Mouse (Mus musculus) limb, embryonic 11.5 days (tissue): Measurements from ENCODE around the gene Banf2. TPM values are rescaled to one million over a fixed set of nuclear protein-coding genes. Genes with fewer than 3 reads are reported as not detected.

Experiments
- ATAC-seq: fragments of 200-750 bp; cut with Nextera tagmentation; 2 replicates; pipeline ENCODE4 v1.8.0; 2017; ENCODE audit warnings: low read depth; ENCODE audit not compliant: insufficient number of reproducible peaks, low FRiP score, low TSS enrichment
- DNase-seq: peaks from one replicate; pipeline ENCODE4 v3.0.0-alpha.2; 2015; ENCODE audit warnings: low spot score
- H3K27ac ChIP-seq: fragments of 300-500 bp; sonication (generic); replicated peaks from 2 replicates; pipeline ENCODE4 v1.5.1; 2014; ENCODE audit warnings: low read depth, mild to moderate bottlenecking, low read length
- H3K27me3 ChIP-seq: fragments of 300-500 bp; sonication (generic); 2 replicates; pipeline ENCODE4 v1.6.1; 2014; ENCODE audit warnings: mild to moderate bottlenecking, low read length, mixed read lengths; ENCODE audit not compliant: control insufficient read depth, insufficient read depth
- H3K36me3 ChIP-seq: fragments of 300-500 bp; sonication (generic); 2 replicates; pipeline ENCODE4 v1.6.1; 2014; ENCODE audit warnings: mild to moderate bottlenecking, low read length, moderate library complexity, mixed read lengths; ENCODE audit not compliant: control insufficient read depth, insufficient read depth
- H3K4me1 ChIP-seq: fragments of 300-500 bp; sonication (generic); 2 replicates; pipeline ENCODE4 v1.6.1; 2014; ENCODE audit warnings: low read length, mixed read lengths; ENCODE audit not compliant: control insufficient read depth, insufficient read depth
- H3K4me2 ChIP-seq: fragments of 300-500 bp; sonication (generic); 2 replicates; pipeline ENCODE4 v1.6.1; 2014; ENCODE audit warnings: low read depth, mild to moderate bottlenecking, moderate library complexity; ENCODE audit not compliant: severe bottlenecking
- H3K4me3 ChIP-seq: fragments of 300-500 bp; sonication (generic); 2 replicates; pipeline ENCODE4 v1.5.1; 2014; ENCODE audit warnings: low read depth, low read length
- H3K9ac ChIP-seq: fragments of 300-500 bp; sonication (generic); 2 replicates; pipeline ENCODE4 v1.6.1; 2014; ENCODE audit warnings: mild to moderate bottlenecking, low read length
- H3K9me3 ChIP-seq: fragments of 300-500 bp; sonication (generic); 2 replicates; pipeline ENCODE4 v1.6.1; 2016; ENCODE audit warnings: low read length; ENCODE audit not compliant: control insufficient read depth
- WGBS: fragments of 180-500 bp; shearing (Covaris S2); extraction: QIAGEN DNeasy Blood & Tissue Kit; methylation state at CpG from one replicate; pipeline ENCODE4 v1.1.7; 2014; 5-methylcytosine and 5-hydroxymethylcytosine counted together
- polyA plus RNA-seq: library from polyadenylated mRNA; unstranded; fragments of >200 nt; fragmentation: Nextera tagmentation; extraction: Ambion mirVana; gene quantifications from 2 replicates; pipeline ENCODE4 v1.2.1, GENCODE M21; 2014

Banf2 gene
- polyA plus RNA-seq, 1 experiment from 2014 or later = not detected

GRCm38 (mm10) chr2:144045756-144046560 is 13.1 kb downstream of the Banf2 start:
- no peak overlapping the region for H3K27ac ChIP-seq
- H3K4me2 ChIP-seq = no peak overlapping the region
- WGBS = 66% methylated on average over 5 of the region's 5 CpGs
- H3K36me3 ChIP-seq = no peaks in the 10 kb centered on the region
- DNase-seq (no peak), ATAC-seq (no peak)
- no peak overlapping the region for H3K9ac ChIP-seq
- H3K9me3 ChIP-seq = 0 out of 2 replicates have a peak, but pooled peaks cover 4% of the 10 kb centered on the region
- H3K27me3 ChIP-seq = no peaks in the 10 kb centered on the region
- H3K4me1 ChIP-seq = no peaks in the 10 kb centered on the region
- H3K4me3 ChIP-seq = no peak overlapping the region

- Histone ChIP-seq H3K9me3 (0 out of 2 replicates have a peak, but pooled peaks cover 4% of the 10 kb centered on the region), H3K4me3 (no peak overlapping the region), H3K36me3 (no peaks in the 10 kb centered on the region), H3K4me1 (no peaks in the 10 kb centered on the region), H3K27ac (no peak overlapping the region), H3K27me3 (no peaks in the 10 kb centered on the region), H3K9ac (no peak overlapping the region), H3K4me2 (no peak overlapping the region)
- WGBS = 76% methylated on average over 11 of the region's 11 CpGs
- DNase-seq = no peak
- ATAC-seq = no peak
These were observed 14.1 kb downstream of the Banf2 start for GRCm38 (mm10) chr2:144046916-144047315.

- no peak for DNase-seq
- no peak overlapping the region for H3K27ac ChIP-seq
- H3K36me3 ChIP-seq = no peaks in the 10 kb centered on the region
- WGBS = 81% methylated on average over 8 of the region's 8 CpGs
- H3K4me1 ChIP-seq = no peaks in the 10 kb centered on the region
- no peak overlapping the region for H3K4me3 ChIP-seq
- H3K9me3 ChIP-seq = no peaks in the 10 kb centered on the region
- no peak overlapping the region for H3K4me2 ChIP-seq
- ATAC-seq = no peak
- H3K9ac ChIP-seq = no peak overlapping the region
- H3K27me3 ChIP-seq = no peaks in the 10 kb centered on the region
These were observed 17.4 kb downstream of the Banf2 start for GRCm38 (mm10) chr2:144050146-144050680.

GRCm38 (mm10) chr2:144050861-144051260 is 18.0 kb downstream of the Banf2 start:
- Histone ChIP-seq H3K4me2 (no peak overlapping the region), H3K36me3 (no peaks in the 10 kb centered on the region), H3K27me3 (no peaks in the 10 kb centered on the region), H3K9me3 (no peaks in the 10 kb centered on the region), H3K4me1 (no peaks in the 10 kb centered on the region), H3K27ac (no peak overlapping the region), H3K9ac (no peak overlapping the region), H3K4me3 (no peak overlapping the region)
- 90% methylated on average over 6 of the region's 6 CpGs for WGBS
- ATAC-seq (no peak), DNase-seq (no peak)

GRCm38 (mm10) chr2:144052410-144053065 is 19.7 kb downstream of the Banf2 start:
- DNase-seq (no peak), ATAC-seq (no peak)

GRCm38 (mm10) chr2:144057735-144058134 is 24.9 kb downstream of the Banf2 start:
- Histone ChIP-seq H3K4me3 (no peak overlapping the region), H3K27ac (no peak overlapping the region), H3K4me2 (no peak overlapping the region), H3K36me3 (no peaks in the 10 kb centered on the region), H3K9ac (no peak overlapping the region), H3K9me3 (no peaks in the 10 kb centered on the region), H3K4me1 (no peaks in the 10 kb centered on the region), H3K27me3 (no peaks in the 10 kb centered on the region)
- WGBS = 70% methylated on average over 2 of the region's 2 CpGs
- ATAC-seq (no peak), DNase-seq (no peak)

More at GRCm38 (mm10) chr2:144052410-144053065, 19.7 kb downstream of the Banf2 start:
- no peaks in the 10 kb centered on the region for H3K36me3 ChIP-seq
- H3K9me3 ChIP-seq = no peaks in the 10 kb centered on the region
- no peak overlapping the region for H3K4me2 ChIP-seq
- no peaks in the 10 kb centered on the region for H3K4me1 ChIP-seq
- 92% methylated on average over 8 of the region's 8 CpGs for WGBS
- H3K27me3 ChIP-seq = no peaks in the 10 kb centered on the region
- H3K27ac ChIP-seq = no peak overlapping the region
- no peak overlapping the region for H3K4me3 ChIP-seq
- H3K9ac ChIP-seq = no peak overlapping the region

GRCm38 (mm10) chr2:144061701-144062100 is 28.8 kb downstream of the Banf2 start:
- WGBS = 68% methylated on average over 6 of the region's 6 CpGs
- H3K4me2 ChIP-seq = no peak overlapping the region
- H3K4me3 ChIP-seq = no peak overlapping the region
- no peak overlapping the region for H3K27ac ChIP-seq
- H3K9me3 ChIP-seq = no peaks in the 10 kb centered on the region
- no peaks in the 10 kb centered on the region for H3K27me3 ChIP-seq
- ATAC-seq (no peak), DNase-seq (no peak)
- H3K36me3 ChIP-seq = no peaks in the 10 kb centered on the region
- no peak overlapping the region for H3K9ac ChIP-seq
- H3K4me1 ChIP-seq = no peaks in the 10 kb centered on the region

- Histone ChIP-seq H3K27ac (no peak overlapping the region), H3K9ac (no peak overlapping the region), H3K4me3 (no peak overlapping the region), H3K36me3 (no peaks in the 10 kb centered on the region), H3K4me1 (no peaks in the 10 kb centered on the region), H3K27me3 (no peaks in the 10 kb centered on the region), H3K4me2 (no peak overlapping the region), H3K9me3 (no peaks in the 10 kb centered on the region)
- WGBS = 88% methylated on average over 2 of the region's 2 CpGs
- ATAC-seq (no peak), DNase-seq (no peak)
These were observed 32.6 kb downstream of the Banf2 start for GRCm38 (mm10) chr2:144065499-144065898.
